Mouse (Mus musculus) liver, postnatal 0 days (tissue): ENCODE measurements around the gene Tmem63c.

Source experiments
- CTCF ChIP-seq: sonication (generic); IDR thresholded peaks from 2 replicates; pipeline ENCODE4 v1.5.1; 2016; ENCODE audit warnings: antibody characterized with exemption, low read depth
- EP300 ChIP-seq: IDR thresholded peaks from 2 replicates; pipeline ENCODE4 v1.6.1; 2016; ENCODE audit warnings: antibody characterized with exemption, low read depth, mild to moderate bottlenecking

DNA sequence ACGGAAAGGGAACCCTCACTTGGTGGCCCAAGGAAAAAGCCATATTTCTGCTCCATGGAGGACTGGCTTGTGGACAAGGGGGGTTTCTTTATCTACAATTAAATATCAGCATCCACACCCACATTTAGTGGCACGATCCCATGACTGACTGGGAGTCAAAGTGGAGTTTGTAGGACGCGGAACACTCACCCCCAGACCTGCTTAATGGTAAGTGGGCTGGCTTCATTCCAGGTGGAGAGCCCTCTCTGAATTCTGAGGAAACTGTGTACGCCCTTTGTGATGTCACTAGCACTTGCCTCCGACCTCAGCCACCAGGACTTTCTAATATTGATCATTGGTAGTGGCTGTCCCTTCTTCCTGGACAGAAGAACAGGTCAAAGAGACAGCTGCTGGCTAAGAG, at the start of gene Tmem63c:
- no peak for TF ChIP-seq CTCF
- TF ChIP-seq EP300: no peak
